Mouse (Mus musculus) liver, postnatal 0 days (tissue): ENCODE measurements around the gene Arpp21.

Experiments
- CTCF ChIP-seq: sonication (generic); IDR thresholded peaks from 2 replicates; pipeline ENCODE4 v1.5.1; 2016; ENCODE audit warnings: antibody characterized with exemption, low read depth
- EP300 ChIP-seq: IDR thresholded peaks from 2 replicates; pipeline ENCODE4 v1.6.1; 2016; ENCODE audit warnings: antibody characterized with exemption, low read depth, mild to moderate bottlenecking

DNA sequence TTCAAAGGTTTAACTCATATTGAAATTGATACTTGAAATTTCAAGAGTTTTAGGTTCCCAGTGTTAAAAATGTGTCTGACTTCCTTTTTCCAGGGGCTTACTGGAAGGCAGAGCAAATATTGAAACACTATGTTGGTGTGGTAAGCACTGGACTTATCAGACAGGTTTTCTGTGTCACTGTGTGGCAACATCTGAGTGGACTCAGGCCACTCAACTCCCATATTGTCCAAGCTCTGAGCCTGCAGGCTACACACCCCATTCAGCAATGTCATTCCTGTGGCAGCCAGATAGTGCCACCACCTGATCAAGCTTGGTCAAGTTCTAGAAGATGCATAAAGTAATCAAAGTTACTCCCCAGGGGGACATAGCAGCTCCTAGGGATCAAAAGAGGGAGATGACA lies 97.9 kb downstream of the Arpp21 start:
- no peak for TF ChIP-seq CTCF
- TF ChIP-seq EP300, result no peak
